8 mouse cellular contexts compared by ENCODE assay signal in genomic region chr11:51615601-51616000, GRCm38 (mm10). TPM values are rescaled to one million over a fixed set of nuclear protein-coding genes. Genes with fewer than 3 reads are reported as not detected.
DNase-seq lines count a peak whose midpoint lies in the region; ATAC-seq and TF ChIP-seq lines count a peak whose summit lies in the region.

No protein-coding gene starts in this region.

- 0 out of 2 replicates have a peak, but pooled peaks have one; percentile 58 for TF ChIP-seq EP300 in heart, adult 2 months (IDR thresholded peaks at IDR 0.05; ENCODE audit: insufficient read depth, low read depth, low read length)

- intact Hi-C loops in heart, adult 2 months (cut with DNase I): loop anchor here (5.0 kb wide), 1 partner anchor 142 kb away; no protein-coding TSS in a partner anchor

- TF ChIP-seq CTCF in heart, adult 2 months (IDR thresholded peaks at IDR 0.05): 0 out of 2 replicates have a peak, but pooled peaks have one; percentile 1

- peak overlapping the region; percentile 39 for H3K4me3 ChIP-seq in heart, adult 2 months
- H3K4me3 ChIP-seq in lung, embryonic 15.5 days: peak overlapping the region; percentile 41

- H3K79me2 ChIP-seq in heart, adult 2 months (replicated peaks; ENCODE audit: control insufficient read depth, insufficient read depth, low read length): no peaks in the 10 kb centered on the region

- DNase-seq in 3T3-L1 (ENCODE audit: low read depth, low spot score) (peak; percentile 90), MN1 (ENCODE audit: low spot score) (peak; percentile 87)
- DNase-seq in embryo, embryonic 11.5 days (ENCODE audit: low read depth, low spot score): peak; percentile 53
- peak; percentile 81 to 84 for DNase-seq in heart, adult 2 months
- peak; percentile 79 for DNase-seq in kidney, adult 18-20 months
- DNase-seq in thymus, postnatal 4 days: peak; percentile 73

- H3K4me1 ChIP-seq in heart, adult 2 months (ENCODE audit: control insufficient read depth, insufficient read depth, low read length): peaks cover 4% of the 10 kb centered on the region
- peaks cover 30% of the 10 kb centered on the region for H3K4me1 ChIP-seq in lung, embryonic 15.5 days

- ATAC-seq in lung, embryonic 15.5 days (ENCODE audit: borderline replicate concordance, extremely low read depth, low FRiP score, low TSS enrichment): peak; percentile 73
- ATAC-seq in neutrophil, adult 5-6 weeks (ENCODE audit: extremely low read depth, insufficient number of reproducible peaks, low FRiP score, poor library complexity, severe bottlenecking): peak; percentile 69

- H3K9ac ChIP-seq in heart, adult 2 months (ENCODE audit: low read depth, low read length): peak overlapping the region; percentile 79
- H3K9ac ChIP-seq in lung, embryonic 15.5 days: peak overlapping the region; percentile 59

- H3K27ac ChIP-seq in heart, adult 2 months: peak overlapping the region; percentile 95
- peak overlapping the region; percentile 98 for H3K27ac ChIP-seq in lung, embryonic 15.5 days

- peak; percentile 98 for TF ChIP-seq POLR2A in heart, adult 2 months (IDR thresholded peaks at IDR 0.05; ENCODE audit: insufficient read depth, low read depth, low read length)

- H3K9me3 ChIP-seq in lung, embryonic 15.5 days: no peaks in the 10 kb centered on the region

- no peaks in the 10 kb centered on the region for H3K36me3 ChIP-seq in heart, adult 2 months (ENCODE audit: control insufficient read depth, insufficient read depth, low read length)
- H3K36me3 ChIP-seq in lung, embryonic 15.5 days: no peaks in the 10 kb centered on the region

- H3K27me3 ChIP-seq in heart, adult 2 months (ENCODE audit: control insufficient read depth, insufficient read depth, low read length): no peaks in the 10 kb centered on the region
- H3K27me3 ChIP-seq in lung, embryonic 15.5 days: no peaks in the 10 kb centered on the region

- peak overlapping the region; percentile 81 for H3K4me2 ChIP-seq in lung, embryonic 15.5 days

- WGBS in heart, adult 2 months: under 1% methylated on average over 14 of the region's 14 CpGs
- WGBS in lung, embryonic 15.5 days: 3% methylated on average over 14 of the region's 14 CpGs

RNA-seq across cellular contexts. Expression of gene Nhp2, which starts 3.9 kb away (rescaled TPM):
- 10 to 100 TPM; 18.4 to 24.8 TPM for total RNA-seq in heart, adult 2 months (2021)
- polyA plus RNA-seq in heart, adult 2 months (2012; rRNA removed): 18.5 and 19.0 TPM in 2 replicates
- 126 and 144 TPM in 2 replicates for polyA plus RNA-seq in lung, embryonic 15.5 days (2015; fragmentation: Nextera tagmentation; extraction: Ambion mirVana)
- 18.5 and 18.8 TPM in 2 replicates for total RNA-seq in neutrophil, adult 5-6 weeks (2017)

RNA-seq across cellular contexts. Expression of gene Hnrnpab, which starts 9.0 kb away (rescaled TPM):
- total RNA-seq in heart, adult 2 months (2021): 100 to 1,000 TPM; 132 to 145 TPM
- 68.4 and 71.5 TPM in 2 replicates for polyA plus RNA-seq in heart, adult 2 months (2012; rRNA removed)
- polyA plus RNA-seq in lung, embryonic 15.5 days (2015; fragmentation: Nextera tagmentation; extraction: Ambion mirVana): 465 and 488 TPM in 2 replicates
- total RNA-seq in neutrophil, adult 5-6 weeks (2017): 203 and 213 TPM in 2 replicates

RNA-seq across cellular contexts. Expression of gene Rmnd5b, which starts 20.1 kb away (rescaled TPM):
- total RNA-seq in heart, adult 2 months (2021): 10 to 100 TPM; 14.0 to 15.0 TPM
- polyA plus RNA-seq in heart, adult 2 months (2012; rRNA removed): 24.8 and 32.8 TPM in 2 replicates
- 43.7 and 43.8 TPM in 2 replicates for polyA plus RNA-seq in lung, embryonic 15.5 days (2015; fragmentation: Nextera tagmentation; extraction: Ambion mirVana)
- 28.7 and 31.8 TPM in 2 replicates for total RNA-seq in neutrophil, adult 5-6 weeks (2017)

RNA-seq across cellular contexts. Expression of gene Phykpl, which starts 31.0 kb away (rescaled TPM):
- total RNA-seq in heart, adult 2 months (2021): 1 to 10 TPM; 6.9 to 8.9 TPM
- polyA plus RNA-seq in heart, adult 2 months (2012; rRNA removed): 16.8 and 17.0 TPM in 2 replicates
- 18.1 and 20.8 TPM in 2 replicates for polyA plus RNA-seq in lung, embryonic 15.5 days (2015; fragmentation: Nextera tagmentation; extraction: Ambion mirVana)
- 21.3 and 23.7 TPM in 2 replicates for total RNA-seq in neutrophil, adult 5-6 weeks (2017)

RNA-seq across cellular contexts. Expression of gene N4bp3, which starts 35.0 kb away (rescaled TPM):
- total RNA-seq in heart, adult 2 months (2021): 10 to 100 TPM; 10.2 to 10.7 TPM
- polyA plus RNA-seq in heart, adult 2 months (2012; rRNA removed): 8.2 and 8.6 TPM in 2 replicates
- 46.2 and 46.6 TPM in 2 replicates for polyA plus RNA-seq in lung, embryonic 15.5 days (2015; fragmentation: Nextera tagmentation; extraction: Ambion mirVana)
- total RNA-seq in neutrophil, adult 5-6 weeks (2017): 12.3 and 12.5 TPM in 2 replicates

Comparison
In these comparisons a context has a peak if more than half of its experiments do, and no peak if none do; other contexts are left out.
1. Peak in every context shown above with its lines: DNase-seq, ATAC-seq, H3K4me3 ChIP-seq and H3K27ac ChIP-seq.